Mouse (Mus musculus): ENCODE measurements at regions not wholly inside any gene's neighbourhood (a gene's known extent, or its start where the extent isn't known, plus 50 kb on each side); places are given as distances from the start of the nearest gene placed in this dataset.
A peak's percentile ranks its signal among the peaks of the same experiment; 100 is the strongest.

DNA sequence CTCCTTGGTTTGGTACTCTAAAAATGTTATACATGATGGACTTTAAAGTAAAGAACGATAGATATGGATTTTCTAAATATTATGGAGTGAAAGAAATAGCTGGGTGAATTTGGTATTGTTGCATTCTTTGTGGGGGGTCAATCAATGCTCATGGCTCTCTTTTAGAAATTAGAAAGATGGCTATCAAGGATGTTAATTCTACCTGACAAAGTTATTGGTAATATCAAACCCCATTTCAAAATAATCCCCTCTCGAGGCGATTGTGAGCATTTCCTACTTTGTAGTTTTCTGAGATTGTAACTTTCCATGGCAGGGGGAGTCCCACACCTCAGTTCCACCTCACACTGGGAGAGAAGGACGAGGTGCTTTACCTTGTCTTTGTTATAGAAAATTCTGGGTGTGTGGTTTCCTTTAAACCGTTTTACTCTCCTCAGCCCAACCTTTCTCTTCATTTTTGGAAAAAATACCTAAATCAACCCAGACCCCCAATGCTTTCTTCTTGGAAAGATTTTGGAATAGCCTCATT, 421.3 kb upstream of the Ubash3b start:
- WGBS: 9% methylated on average over 5 of the region's 5 CpGs
- H3K27me3 ChIP-seq: no peaks in the 10 kb centered on the region
- no peak for ATAC-seq (ENCODE audit: insufficient number of reproducible peaks, low FRiP score, low TSS enrichment, low read depth)
- peaks cover 21% of the 10 kb centered on the region; the same call in 1 of the 2 replicates for H3K4me1 ChIP-seq
- H3K9me3 ChIP-seq: no peaks in the 10 kb centered on the region
- peak overlapping the region; percentile 44 for H3K9ac ChIP-seq
- H3K36me3 ChIP-seq: peaks cover 8% of the 10 kb centered on the region; the same call in 1 of the 2 replicates
- peak overlapping the region; percentile 97 for H3K27ac ChIP-seq
- H3K4me3 ChIP-seq: peak overlapping the region; percentile 58
- H3K4me2 ChIP-seq: peak overlapping the region; percentile 45

DNA sequence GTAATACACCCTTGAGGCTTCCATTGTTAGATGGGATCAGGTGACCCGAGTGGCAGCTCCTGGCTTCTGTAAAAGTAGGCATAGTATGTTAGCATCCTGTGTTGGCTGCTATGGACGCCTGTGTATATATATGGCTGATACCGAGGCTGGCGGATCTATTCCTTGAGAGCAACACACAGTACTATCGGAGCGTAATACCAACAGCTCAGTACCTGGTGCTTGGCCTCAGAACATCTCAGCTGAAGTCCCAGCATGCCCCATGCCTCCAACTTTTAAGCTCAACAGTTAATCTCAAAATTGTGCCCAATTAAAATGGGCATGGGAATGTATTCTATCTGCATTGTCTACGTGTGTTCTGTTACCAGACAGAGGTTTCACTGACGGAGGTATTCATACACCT, 420.7 kb upstream of the Ubash3b start:
- Histone ChIP-seq H3K9me3 (no peaks in the 10 kb centered on the region), H3K4me2 (peak overlapping the region; percentile 45), H3K9ac (peak overlapping the region; percentile 66), H3K4me1 (peaks cover 16% of the 10 kb centered on the region; the same call in 1 of the 2 replicates), H3K27me3 (no peaks in the 10 kb centered on the region), H3K27ac (peak overlapping the region; percentile 97), H3K36me3 (peaks cover 5% of the 10 kb centered on the region; the same call in 1 of the 2 replicates), H3K4me3 (peak overlapping the region; percentile 58)
- WGBS: 9% methylated on average over 8 of the region's 8 CpGs
- no peak for ATAC-seq (ENCODE audit: insufficient number of reproducible peaks, low FRiP score, low TSS enrichment, low read depth)

DNA sequence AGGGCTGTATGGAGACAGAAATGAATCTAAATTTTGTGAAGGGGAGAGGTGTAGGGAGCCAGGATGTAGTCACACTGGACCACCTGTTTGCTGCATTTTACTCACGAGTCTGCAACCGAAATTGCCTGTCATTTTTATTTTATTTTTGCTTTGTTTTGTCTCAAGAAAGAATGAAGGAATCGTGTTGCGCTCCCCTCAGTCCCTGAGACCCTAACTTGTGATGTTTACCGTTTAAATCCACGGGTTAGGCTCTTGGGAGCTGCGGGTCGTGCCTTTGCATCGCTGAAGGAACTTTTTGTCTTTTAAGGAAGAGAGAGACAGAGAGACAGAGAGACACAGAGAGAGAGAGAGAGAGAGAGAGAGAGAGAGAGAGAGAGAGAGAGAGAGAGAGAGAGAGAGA, 420.2 kb upstream of the Ubash3b start:
- Histone ChIP-seq H3K4me1 (peaks cover 12% of the 10 kb centered on the region; the same call in 1 of the 2 replicates), H3K9ac (peak overlapping the region; percentile 66), H3K4me2 (peak overlapping the region; percentile 45), H3K9me3 (no peaks in the 10 kb centered on the region), H3K36me3 (peaks cover under 1% of the 10 kb centered on the region; the same call in 1 of the 2 replicates), H3K27ac (peak overlapping the region; percentile 97), H3K4me3 (peak overlapping the region; percentile 58), H3K27me3 (no peaks in the 10 kb centered on the region)
- 6% methylated on average over 9 of the region's 9 CpGs for WGBS
- no peak for ATAC-seq (ENCODE audit: insufficient number of reproducible peaks, low FRiP score, low TSS enrichment, low read depth)

DNA sequence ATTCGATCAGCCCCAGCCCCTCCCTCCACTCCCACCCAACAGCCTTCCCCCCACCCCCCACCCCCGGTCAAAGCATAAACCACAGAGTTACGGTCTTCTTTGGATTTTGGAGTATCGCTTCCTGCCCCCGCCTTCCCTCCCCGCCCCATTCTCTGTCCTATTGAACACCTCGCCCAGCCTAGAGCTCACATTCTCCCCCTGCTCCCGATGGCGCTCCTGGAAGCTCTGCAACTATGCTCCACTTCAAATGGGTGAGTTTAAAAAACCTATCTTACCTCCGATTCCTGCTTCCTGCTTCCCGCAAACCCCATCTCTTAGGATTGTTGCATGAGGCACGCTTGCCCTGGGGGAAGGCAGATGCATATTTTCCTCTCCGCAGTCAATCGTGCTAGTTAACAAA, 419.7 kb upstream of the Ubash3b start:
- H3K36me3 ChIP-seq: no peaks in the 10 kb centered on the region
- H3K27me3 ChIP-seq: no peaks in the 10 kb centered on the region
- no peaks in the 10 kb centered on the region for H3K9me3 ChIP-seq
- H3K9ac ChIP-seq: peak overlapping the region; percentile 66
- H3K4me3 ChIP-seq: peak overlapping the region; percentile 58
- ATAC-seq (ENCODE audit: insufficient number of reproducible peaks, low FRiP score, low TSS enrichment, low read depth): peak; percentile 77
- H3K4me1 ChIP-seq: peaks cover 9% of the 10 kb centered on the region; the same call in 1 of the 2 replicates
- peak overlapping the region; percentile 45 for H3K4me2 ChIP-seq
- WGBS: under 1% methylated on average over 14 of the region's 14 CpGs
- H3K27ac ChIP-seq: peak overlapping the region; percentile 97

DNA sequence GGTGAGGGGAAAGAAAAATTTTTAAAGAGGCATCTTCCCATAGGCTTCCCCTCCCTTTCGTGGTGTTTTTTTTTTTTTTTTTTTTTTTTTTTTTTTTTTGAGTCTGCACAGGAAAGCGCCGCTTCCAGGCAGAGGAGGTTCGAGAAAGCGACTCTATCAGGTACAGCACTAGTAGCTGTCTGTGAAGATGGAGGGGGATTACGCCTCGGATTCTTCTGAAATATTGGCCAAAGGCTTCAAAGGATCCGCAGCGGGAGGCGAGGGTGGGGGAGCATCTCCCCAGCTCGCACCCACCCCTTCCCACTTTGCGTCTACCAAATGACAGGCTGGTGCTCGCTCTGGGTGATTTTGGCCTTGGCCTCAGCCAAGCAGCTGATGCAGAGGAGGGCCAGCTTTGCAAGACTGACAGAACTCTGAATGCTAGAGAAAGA, 419.1 kb upstream of the Ubash3b start:
- Histone ChIP-seq H3K36me3 (no peaks in the 10 kb centered on the region), H3K27ac (peak overlapping the region; percentile 97), H3K9ac (peak overlapping the region; percentile 66), H3K4me2 (peak overlapping the region; percentile 45), H3K4me3 (peak overlapping the region; percentile 58), H3K4me1 (peaks cover 11% of the 10 kb centered on the region), H3K9me3 (no peaks in the 10 kb centered on the region), H3K27me3 (no peaks in the 10 kb centered on the region)
- under 1% methylated on average over 13 of the region's 13 CpGs for WGBS
- peak; percentile 77 for ATAC-seq (ENCODE audit: insufficient number of reproducible peaks, low FRiP score, low TSS enrichment, low read depth)

DNA sequence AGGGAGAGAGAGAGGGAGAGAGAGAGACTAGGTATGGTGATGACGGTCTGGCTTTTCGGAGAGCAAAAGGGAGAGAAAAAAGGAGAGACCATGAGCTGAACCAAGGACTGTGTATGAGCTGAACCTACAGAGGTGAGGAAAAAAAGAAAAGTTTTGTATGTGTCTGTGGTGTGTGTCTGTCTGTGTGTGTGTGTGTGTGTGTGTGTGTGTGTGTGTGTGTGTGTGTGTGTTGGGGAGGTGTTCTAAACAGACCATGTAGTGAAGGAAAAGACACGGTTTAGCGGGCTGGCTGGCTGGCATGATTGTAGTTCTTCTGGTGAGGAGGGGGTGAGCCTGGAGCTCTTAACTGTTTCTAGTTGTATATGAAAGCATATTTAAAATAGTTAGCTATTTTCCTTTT, 418.6 kb upstream of the Ubash3b start:
- H3K9ac ChIP-seq: peak overlapping the region; percentile 66
- peak overlapping the region; percentile 97 for H3K27ac ChIP-seq
- no peaks in the 10 kb centered on the region for H3K27me3 ChIP-seq
- no peaks in the 10 kb centered on the region for H3K9me3 ChIP-seq
- 0% methylated on average over 4 of the region's 4 CpGs for WGBS
- no peak for ATAC-seq (ENCODE audit: insufficient number of reproducible peaks, low FRiP score, low TSS enrichment, low read depth)
- peaks cover 11% of the 10 kb centered on the region for H3K4me1 ChIP-seq
- no peaks in the 10 kb centered on the region for H3K36me3 ChIP-seq
- H3K4me2 ChIP-seq: peak overlapping the region; percentile 45
- peak overlapping the region; percentile 58 for H3K4me3 ChIP-seq

DNA sequence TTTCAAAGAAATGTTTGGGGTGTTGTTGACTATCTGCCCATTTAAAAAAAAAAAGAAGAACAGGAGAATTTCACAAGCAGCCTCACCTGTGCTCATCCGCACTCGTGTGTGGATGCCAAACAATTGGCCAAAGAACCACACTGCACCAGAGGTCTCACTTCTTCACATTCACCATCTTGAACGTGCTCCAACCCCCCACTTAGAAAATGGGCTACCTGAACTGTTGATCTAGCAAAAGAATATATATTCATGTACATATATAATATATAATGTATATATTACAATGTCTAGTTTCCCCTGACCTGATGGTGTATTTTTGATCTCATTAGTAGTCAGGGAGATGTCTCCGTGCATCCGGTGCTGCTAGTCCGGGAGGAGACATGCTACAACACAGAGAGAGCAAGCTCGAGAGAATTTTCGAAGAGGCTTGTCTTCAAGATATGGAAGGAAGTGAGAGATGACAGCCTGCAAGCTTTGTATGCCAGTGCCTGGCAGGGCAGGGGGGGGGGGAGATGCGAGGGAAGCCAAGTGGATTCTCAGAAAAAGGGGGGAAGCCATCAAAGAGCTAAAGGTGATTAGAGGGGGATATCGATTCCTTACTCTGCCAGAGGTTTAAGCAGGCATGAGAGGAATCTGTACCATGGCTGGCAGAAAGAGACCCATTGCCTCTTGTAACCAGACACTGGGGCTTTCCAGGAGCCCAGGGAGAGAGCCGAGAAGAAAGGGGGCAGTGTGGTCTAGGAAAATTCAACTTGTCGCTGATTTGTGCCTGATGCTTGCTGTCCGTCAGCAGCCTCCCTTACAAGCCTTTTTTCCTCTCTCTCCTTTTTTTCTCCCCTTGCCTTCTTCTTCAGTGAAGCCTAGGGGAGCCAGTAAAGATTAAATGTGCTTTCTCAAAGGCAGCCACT, 417.9 kb upstream of the Ubash3b start:
- peak overlapping the region; percentile 45 for H3K4me2 ChIP-seq
- peak; percentile 60; the same call in 1 of the 2 replicates for ATAC-seq (ENCODE audit: insufficient number of reproducible peaks, low FRiP score, low TSS enrichment, low read depth)
- peak overlapping the region; percentile 66 for H3K9ac ChIP-seq
- H3K27ac ChIP-seq: peak overlapping the region; percentile 97
- peak overlapping the region; percentile 58 for H3K4me3 ChIP-seq
- WGBS: 19% methylated on average over 12 of the region's 13 CpGs
- H3K36me3 ChIP-seq: no peaks in the 10 kb centered on the region
- H3K9me3 ChIP-seq: no peaks in the 10 kb centered on the region
- H3K4me1 ChIP-seq: peaks cover 11% of the 10 kb centered on the region
- H3K27me3 ChIP-seq: no peaks in the 10 kb centered on the region

DNA sequence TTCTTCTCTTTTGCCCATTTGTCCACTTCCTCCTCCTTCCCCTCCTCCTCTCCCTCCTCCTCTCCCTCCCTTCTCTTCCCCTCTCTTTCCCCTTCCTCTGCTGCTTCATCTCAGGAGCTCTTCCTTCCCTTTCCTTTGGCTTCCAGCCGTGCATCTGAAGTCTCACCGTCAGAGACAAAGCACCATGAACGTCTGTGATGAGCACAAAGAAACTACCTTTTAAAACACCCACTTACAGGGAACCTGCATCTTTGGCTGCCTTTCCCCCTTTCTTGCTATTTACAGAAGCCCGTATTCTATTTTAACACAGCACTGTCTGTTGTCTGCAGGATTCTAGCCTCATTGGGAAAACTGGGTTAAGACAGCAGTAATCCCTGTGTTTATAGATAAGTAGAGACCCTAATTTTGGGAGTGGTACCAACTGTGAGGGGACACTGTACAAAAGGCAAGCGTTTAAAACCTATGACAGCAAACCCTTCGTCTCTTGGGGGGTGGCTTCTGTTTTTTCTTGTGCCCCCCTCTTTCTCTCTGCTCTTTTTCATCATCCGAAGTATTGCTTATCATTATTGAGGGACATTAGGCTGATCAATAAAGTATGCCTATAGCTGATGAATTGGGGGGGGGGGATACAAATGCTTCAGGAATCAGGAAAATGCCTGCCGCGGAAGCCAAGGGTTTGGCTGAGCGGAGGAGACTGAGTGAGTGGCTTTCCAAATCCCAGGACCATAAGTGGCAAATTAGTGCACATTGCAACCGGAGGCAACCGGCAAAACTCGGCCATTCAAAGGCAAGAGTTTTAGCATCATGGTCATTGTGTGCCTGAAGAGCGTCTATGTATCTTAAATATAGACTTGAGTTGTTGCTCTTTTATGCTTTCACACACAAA, 417.0 kb upstream of the Ubash3b start:
- Histone ChIP-seq H3K27ac (0 out of 2 replicates have a peak overlapping the region, but pooled peaks have one; percentile 97), H3K4me1 (peaks cover 11% of the 10 kb centered on the region), H3K27me3 (no peaks in the 10 kb centered on the region), H3K4me3 (no peak overlapping the region), H3K36me3 (no peaks in the 10 kb centered on the region), H3K9me3 (no peaks in the 10 kb centered on the region), H3K9ac (no peak overlapping the region), H3K4me2 (0 out of 2 replicates have a peak overlapping the region, but pooled peaks have one; percentile 45)
- 63% methylated on average over 14 of the region's 14 CpGs for WGBS
- ATAC-seq (ENCODE audit: insufficient number of reproducible peaks, low FRiP score, low TSS enrichment, low read depth): no peak

DNA sequence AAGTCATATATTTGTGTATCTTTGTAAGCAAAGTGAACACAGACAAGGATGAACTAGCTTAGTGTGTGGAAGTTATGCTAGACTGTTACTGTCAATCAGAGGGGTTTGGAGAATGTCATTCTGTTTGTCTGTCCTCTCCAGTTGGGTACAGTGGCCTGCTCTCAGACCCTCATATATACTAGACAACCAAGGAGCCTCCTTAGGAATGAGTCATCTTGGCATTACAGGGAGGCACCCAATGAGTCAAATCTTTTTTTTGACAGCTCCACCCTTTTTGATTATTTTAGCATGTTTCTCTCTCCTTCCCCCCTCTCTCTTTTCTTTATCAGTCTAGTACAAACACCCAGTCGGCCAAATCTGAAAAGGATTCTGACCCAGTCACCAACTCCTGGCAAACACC, 416.3 kb upstream of the Ubash3b start:
- Histone ChIP-seq H3K4me2 (no peak overlapping the region), H3K36me3 (no peaks in the 10 kb centered on the region), H3K4me1 (peaks cover 11% of the 10 kb centered on the region), H3K27ac (no peak overlapping the region), H3K9me3 (no peaks in the 10 kb centered on the region), H3K27me3 (no peaks in the 10 kb centered on the region), H3K4me3 (no peak overlapping the region), H3K9ac (no peak overlapping the region)
- ATAC-seq (ENCODE audit: insufficient number of reproducible peaks, low FRiP score, low TSS enrichment, low read depth): no peak
- 70% methylated on average over 1 of the region's 1 CpGs for WGBS

DNA sequence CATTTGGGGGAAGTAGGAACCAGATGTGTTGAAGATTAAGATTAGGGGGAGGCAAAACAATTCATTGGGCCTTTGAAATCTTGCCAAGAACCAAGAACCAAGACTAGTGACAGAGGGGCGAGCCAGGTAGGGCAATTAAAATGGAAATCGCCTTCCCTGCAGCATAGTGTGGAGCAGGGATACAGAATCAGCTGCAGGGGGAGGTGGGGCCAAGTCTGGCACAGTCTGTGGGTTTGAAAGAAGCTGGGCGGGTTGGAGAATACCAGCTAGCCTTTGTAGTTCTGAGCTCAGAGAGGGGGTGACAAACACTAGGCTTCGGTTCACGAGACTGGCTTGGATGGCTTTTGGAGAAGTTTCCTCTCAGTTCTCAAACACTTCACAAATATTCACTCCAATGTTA, 414.3 kb upstream of the Ubash3b start:
- ATAC-seq (ENCODE audit: insufficient number of reproducible peaks, low FRiP score, low TSS enrichment, low read depth): no peak
- Histone ChIP-seq H3K4me1 (peaks cover 11% of the 10 kb centered on the region), H3K4me2 (no peak overlapping the region), H3K27ac (no peak overlapping the region), H3K4me3 (no peak overlapping the region), H3K9ac (no peak overlapping the region), H3K27me3 (no peaks in the 10 kb centered on the region), H3K9me3 (no peaks in the 10 kb centered on the region), H3K36me3 (no peaks in the 10 kb centered on the region)
- 11% methylated on average over 5 of the region's 5 CpGs for WGBS

DNA sequence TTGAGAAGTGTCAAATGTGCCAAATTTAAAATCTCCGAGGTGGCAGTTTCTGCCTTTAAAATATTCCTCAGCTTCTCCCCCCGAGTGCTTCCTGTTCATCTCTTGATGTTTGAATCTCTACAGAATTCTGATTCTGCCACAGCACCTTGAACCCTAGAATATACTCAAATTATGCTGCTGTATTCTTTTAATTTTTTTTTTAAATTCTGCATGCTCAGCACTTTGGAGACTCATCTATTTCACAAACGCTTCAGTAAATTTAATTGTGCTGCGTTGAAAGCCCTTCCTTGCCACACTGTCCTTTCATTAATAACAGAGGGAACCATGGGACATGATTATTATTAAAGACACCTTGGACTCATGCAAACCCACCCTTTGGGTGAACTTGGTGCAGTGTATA, 408.8 kb upstream of the Ubash3b start:
- Histone ChIP-seq H3K27me3 (no peaks in the 10 kb centered on the region), H3K4me2 (no peak overlapping the region), H3K27ac (no peak overlapping the region), H3K4me1 (no peaks in the 10 kb centered on the region), H3K4me3 (no peak overlapping the region), H3K36me3 (no peaks in the 10 kb centered on the region), H3K9me3 (no peaks in the 10 kb centered on the region), H3K9ac (no peak overlapping the region)
- WGBS: 87% methylated on average over 4 of the region's 4 CpGs
- ATAC-seq (ENCODE audit: insufficient number of reproducible peaks, low FRiP score, low TSS enrichment, low read depth): no peak
